Mouse (Mus musculus): Measurements from ENCODE around the gene Cntn1. TPM values are rescaled to one million over a fixed set of nuclear protein-coding genes. Genes with fewer than 3 reads are reported as not detected.

The Cntn1 gene
- polyA plus RNA-seq, 1 experiment from 2014 or later, result 1.4 TPM

DNA sequence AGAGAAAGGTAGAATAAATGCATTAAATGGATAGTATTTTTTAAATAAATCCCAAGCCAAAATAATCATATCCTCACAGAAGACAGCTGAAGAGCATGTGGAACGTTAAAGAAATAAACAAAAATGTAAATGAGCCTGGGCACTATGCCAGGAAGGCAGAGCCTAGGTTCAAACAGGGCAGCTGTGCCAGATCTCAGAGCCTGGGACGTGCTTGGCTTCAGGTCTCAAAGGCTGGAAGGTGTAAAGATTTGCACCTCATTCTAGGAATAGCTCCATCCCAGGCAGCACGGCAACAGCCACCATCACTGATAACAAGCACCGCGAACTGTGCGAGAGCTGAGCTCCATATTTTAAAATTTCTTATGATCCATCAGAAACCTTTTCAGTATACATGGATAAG lies 313.2 kb downstream of the Cntn1 start:
- no peaks in the 10 kb centered on the region for H3K4me1 ChIP-seq (replicated peaks; ENCODE audit: control insufficient read depth, insufficient read depth)
- no peaks in the 10 kb centered on the region for H3K9me3 ChIP-seq (ENCODE audit: control insufficient read depth, low read length)
- H3K4me3 ChIP-seq (ENCODE audit: low read depth, low read length), result no peak overlapping the region
- WGBS, result 40% methylated on average over 6 of the region's 6 CpGs
- no peak for ATAC-seq (ENCODE audit: low FRiP score, low TSS enrichment)
- H3K4me2 ChIP-seq (replicated peaks; ENCODE audit: low read depth), result no peak overlapping the region
- no peak overlapping the region for H3K9ac ChIP-seq (ENCODE audit: low read length)
- no peak for DNase-seq (ENCODE audit: low spot score)
- H3K27ac ChIP-seq (replicated peaks), result no peak overlapping the region
- TF ChIP-seq CTCF (IDR thresholded peaks at IDR 0.05; ENCODE audit: low read depth) (no peak), EP300 (optimal IDR thresholded peaks at IDR 0.05) (no peak)
- no peaks in the 10 kb centered on the region for H3K36me3 ChIP-seq (ENCODE audit: control insufficient read depth, insufficient read depth, low read length)
- H3K27me3 ChIP-seq (ENCODE audit: control insufficient read depth, insufficient read depth, low read length), result no peaks in the 10 kb centered on the region

DNA sequence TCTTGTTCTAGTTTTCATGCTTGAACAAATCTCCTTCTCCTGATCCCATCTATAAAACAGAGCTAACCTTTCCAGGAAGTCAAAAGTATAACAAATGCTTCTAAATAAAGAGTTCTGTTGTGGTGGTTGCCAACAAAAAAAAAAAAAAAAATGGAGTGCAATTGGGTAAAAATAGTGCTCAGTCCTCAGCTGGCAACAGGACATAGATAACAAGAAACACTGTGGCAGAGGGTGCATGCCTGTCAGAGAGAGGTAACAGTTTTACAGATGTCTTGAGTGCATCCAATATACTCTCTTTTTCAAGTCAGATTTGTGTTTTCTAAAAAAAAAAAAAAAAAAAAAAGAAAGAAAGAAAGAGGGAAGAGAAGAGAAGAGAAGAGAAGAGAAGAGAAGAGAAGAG lies 313.6 kb downstream of the Cntn1 start:
- no peak overlapping the region for H3K4me3 ChIP-seq (ENCODE audit: low read depth, low read length)
- H3K27ac ChIP-seq (replicated peaks), result no peak overlapping the region
- H3K9me3 ChIP-seq (ENCODE audit: control insufficient read depth, low read length), result no peaks in the 10 kb centered on the region
- no peaks in the 10 kb centered on the region for H3K36me3 ChIP-seq (ENCODE audit: control insufficient read depth, insufficient read depth, low read length)
- H3K4me2 ChIP-seq (replicated peaks; ENCODE audit: low read depth), result no peak overlapping the region
- no peaks in the 10 kb centered on the region for H3K4me1 ChIP-seq (replicated peaks; ENCODE audit: control insufficient read depth, insufficient read depth)
- no peaks in the 10 kb centered on the region for H3K27me3 ChIP-seq (ENCODE audit: control insufficient read depth, insufficient read depth, low read length)
- no peak for ATAC-seq (ENCODE audit: low FRiP score, low TSS enrichment)
- H3K9ac ChIP-seq (ENCODE audit: low read length), result no peak overlapping the region
- no peak for DNase-seq (ENCODE audit: low spot score)
- TF ChIP-seq EP300 (optimal IDR thresholded peaks at IDR 0.05) (no peak), CTCF (IDR thresholded peaks at IDR 0.05; ENCODE audit: low read depth) (no peak)

Other genes with a start within 250 kb of the Cntn1 start
- gene Smgc, start 212.9 kb upstream of the Cntn1 start, polyA plus RNA-seq (2015; fragmentation: Nextera tagmentation; extraction: Ambion mirVana), result not detected in 2 replicates